Mouse (Mus musculus) testis, adult 2 months (tissue): ENCODE data around the gene Crim1.

Source experiments
- CTCF ChIP-seq: fragments of 200-500 bp; IDR thresholded peaks from 2 replicates; pipeline ENCODE4 v1.5.1; 2012; ENCODE audit warnings: low read depth, mild to moderate bottlenecking, inconsistent platforms, low read length, moderate library complexity; ENCODE audit not compliant: control insufficient read depth, insufficient read depth, insufficient replicate concordance
- POLR2A ChIP-seq: fragments of 200-500 bp; IDR thresholded peaks from 2 replicates; pipeline ENCODE4 v1.6.1; 2012; ENCODE audit warnings: low read depth, mild to moderate bottlenecking, inconsistent platforms, low read length, moderate library complexity; ENCODE audit not compliant: control insufficient read depth

- TF ChIP-seq CTCF (peak; percentile 32; the same call in 1 of the 2 replicates), POLR2A (no peak)
Measured at GRCm38 (mm10) chr17:78364555-78365302, 164.7 kb downstream of the Crim1 start.
